Mouse (Mus musculus) forebrain, embryonic 13.5 days (tissue): ENCODE results near the gene Spred1. TPM values are rescaled to one million over a fixed set of nuclear protein-coding genes. Genes with fewer than 3 reads are reported as not detected.

Experiments used
- ATAC-seq: fragments of 200-750 bp; cut with Nextera tagmentation; 2 replicates; pipeline ENCODE4 v1.8.0; 2017
- H3K27ac ChIP-seq: fragments of 300-500 bp; sonication (generic); 2 replicates; pipeline ENCODE4 v1.5.1; 2015; ENCODE audit warnings: inconsistent platforms, mild to moderate bottlenecking, moderate library complexity
- H3K27me3 ChIP-seq: fragments of 300-500 bp; sonication (generic); 2 replicates; pipeline ENCODE4 v1.6.1; 2015; ENCODE audit warnings: mild to moderate bottlenecking, inconsistent platforms
- H3K36me3 ChIP-seq: fragments of 300-500 bp; sonication (generic); 2 replicates; pipeline ENCODE4 v1.6.1; 2015; ENCODE audit warnings: mild to moderate bottlenecking, inconsistent platforms; ENCODE audit not compliant: poor library complexity, severe bottlenecking
- H3K4me1 ChIP-seq: fragments of 300-500 bp; sonication (generic); 2 replicates; pipeline ENCODE4 v1.6.1; 2015; ENCODE audit warnings: inconsistent platforms
- H3K4me2 ChIP-seq: fragments of 300-500 bp; sonication (generic); 2 replicates; pipeline ENCODE4 v1.6.1; 2015; ENCODE audit warnings: inconsistent platforms, mild to moderate bottlenecking, moderate library complexity
- H3K4me3 ChIP-seq: fragments of 300-500 bp; sonication (generic); 2 replicates; pipeline ENCODE4 v1.5.1; 2015; ENCODE audit warnings: mild to moderate bottlenecking, inconsistent platforms
- H3K9ac ChIP-seq: fragments of 300-500 bp; sonication (generic); 2 replicates; pipeline ENCODE4 v1.6.1; 2015; ENCODE audit warnings: mild to moderate bottlenecking, inconsistent platforms
- H3K9me3 ChIP-seq: fragments of 300-500 bp; sonication (generic); replicated peaks from 2 replicates; pipeline ENCODE4 v1.6.1; 2016; ENCODE audit warnings: inconsistent platforms
- WGBS: fragments of 180-500 bp; shearing (Covaris S2); methylation state at CpG from one replicate; pipeline ENCODE4 v1.1.7; 2015; 5-methylcytosine and 5-hydroxymethylcytosine counted together
- polyA plus RNA-seq: library from polyadenylated mRNA; unstranded; fragments of >200 nt; fragmentation: Nextera tagmentation; extraction: Ambion mirVana; gene quantifications from 2 replicates; pipeline ENCODE4 v1.2.1, GENCODE M21; 2015

Gene Spred1
- polyA plus RNA-seq, 1 experiment from 2014 or later: 7.7 TPM

DNA sequence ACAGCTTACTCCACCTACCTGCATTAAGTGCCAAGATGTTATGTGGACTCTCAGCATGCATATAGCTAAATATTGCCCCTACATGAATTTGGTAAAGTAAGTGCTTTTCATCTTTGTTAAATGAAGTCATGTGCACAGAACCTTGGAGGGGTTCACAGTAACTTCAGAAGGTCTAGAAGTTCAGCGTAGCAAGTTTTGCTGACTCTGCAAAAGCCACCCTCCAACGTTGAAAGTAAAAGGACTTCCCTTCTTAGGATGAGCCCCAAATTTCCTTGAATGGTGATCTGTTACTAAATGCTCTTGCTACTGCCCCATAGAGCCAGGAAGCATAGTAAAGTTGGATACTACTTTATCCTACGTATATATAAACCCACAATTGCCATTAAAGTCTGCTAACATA, 25.4 kb downstream of the Spred1 start:
- H3K27ac ChIP-seq: no peak overlapping the region
- WGBS: 90% methylated on average over 3 of the region's 3 CpGs
- H3K9ac ChIP-seq: no peak overlapping the region
- H3K36me3 ChIP-seq: no peaks in the 10 kb centered on the region
- no peak overlapping the region for H3K4me2 ChIP-seq
- H3K4me1 ChIP-seq: peaks cover 3% of the 10 kb centered on the region
- H3K27me3 ChIP-seq: no peaks in the 10 kb centered on the region
- H3K4me3 ChIP-seq: no peak overlapping the region
- no peak for ATAC-seq
- no peaks in the 10 kb centered on the region for H3K9me3 ChIP-seq

DNA sequence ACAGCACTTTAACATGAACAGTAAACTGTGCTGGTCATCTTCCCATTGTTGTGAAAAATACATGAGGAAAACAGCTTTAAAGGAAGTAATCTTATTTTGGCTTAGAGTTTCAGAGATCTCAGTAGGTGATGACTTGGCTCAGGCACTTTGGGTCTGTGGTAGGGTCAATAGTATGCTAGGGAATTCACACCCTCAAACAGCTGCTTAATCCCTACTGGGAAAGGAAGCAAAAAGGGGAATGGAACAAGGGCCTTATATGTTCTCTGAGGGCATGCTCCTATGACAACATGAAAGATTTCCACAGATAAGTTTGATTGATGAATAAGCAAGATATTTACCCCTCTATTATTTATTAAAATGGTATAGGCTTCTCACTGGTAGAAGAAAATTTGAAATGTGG, 31.0 kb downstream of the Spred1 start:
- no peaks in the 10 kb centered on the region for H3K9me3 ChIP-seq
- no peak for ATAC-seq

DNA sequence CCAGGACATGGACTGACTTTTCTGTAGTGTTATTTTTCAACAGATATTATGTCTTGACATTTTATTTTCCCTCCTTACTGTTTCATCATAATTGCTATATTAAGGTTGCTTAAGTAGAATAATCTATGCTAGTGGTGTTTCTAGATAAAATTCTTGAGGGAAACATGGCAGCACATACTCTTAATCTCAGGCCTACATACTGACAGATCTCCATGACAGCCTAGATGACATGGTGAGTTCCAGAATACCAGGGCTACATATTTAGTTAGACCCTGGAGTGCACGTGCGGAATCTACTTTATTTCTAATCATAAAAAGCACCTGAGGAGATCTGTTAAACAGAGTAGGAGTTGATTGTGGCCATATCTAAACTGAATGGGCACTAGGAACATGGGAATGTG, 47.2 kb downstream of the Spred1 start:
- 93% methylated on average over 2 of the region's 2 CpGs for WGBS
- no peak overlapping the region for H3K27ac ChIP-seq
- no peak for ATAC-seq

More for the DNA sequence above, 31.0 kb downstream of the Spred1 start:
- H3K9ac ChIP-seq: no peak overlapping the region
- H3K27ac ChIP-seq: no peak overlapping the region
- H3K4me1 ChIP-seq: no peaks in the 10 kb centered on the region
- no peaks in the 10 kb centered on the region for H3K27me3 ChIP-seq
- 0 out of 2 replicates have a peak, but pooled peaks cover 4% of the 10 kb centered on the region for H3K36me3 ChIP-seq
- no peak overlapping the region for H3K4me3 ChIP-seq
- no peak overlapping the region for H3K4me2 ChIP-seq

DNA sequence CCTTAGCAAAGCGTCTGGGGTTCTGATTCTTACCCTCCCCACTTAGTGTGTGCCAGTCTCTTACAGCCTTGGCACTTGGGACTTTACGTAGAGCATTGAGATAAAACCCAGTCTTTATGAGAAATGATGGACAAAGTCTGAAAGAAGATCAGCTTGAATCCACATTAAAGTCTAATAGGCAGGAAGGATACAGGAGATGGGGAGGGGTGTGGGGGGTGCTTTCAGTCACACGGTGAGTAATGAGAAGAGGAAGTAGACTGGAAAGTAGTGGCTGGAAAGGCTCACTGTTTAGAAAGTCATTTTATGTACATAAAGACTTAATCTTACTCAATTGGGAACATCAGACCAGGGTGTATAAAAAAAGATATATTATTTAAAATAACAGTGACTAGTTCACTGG, 47.9 kb downstream of the Spred1 start:
- WGBS: 73% methylated on average over 3 of the region's 3 CpGs
- H3K4me2 ChIP-seq: no peak overlapping the region
- no peaks in the 10 kb centered on the region for H3K27me3 ChIP-seq
- no peak for ATAC-seq
- H3K9me3 ChIP-seq: no peaks in the 10 kb centered on the region
- peaks cover 11% of the 10 kb centered on the region for H3K36me3 ChIP-seq
- no peak overlapping the region for H3K9ac ChIP-seq
- no peaks in the 10 kb centered on the region for H3K4me1 ChIP-seq
- no peak overlapping the region for H3K27ac ChIP-seq
- no peak overlapping the region for H3K4me3 ChIP-seq

More for the DNA sequence above, 47.2 kb downstream of the Spred1 start:
- no peaks in the 10 kb centered on the region for H3K4me1 ChIP-seq
- H3K27me3 ChIP-seq: no peaks in the 10 kb centered on the region
- no peak overlapping the region for H3K9ac ChIP-seq
- H3K9me3 ChIP-seq: no peaks in the 10 kb centered on the region
- H3K4me2 ChIP-seq: no peak overlapping the region
- no peak overlapping the region for H3K4me3 ChIP-seq
- peaks cover 11% of the 10 kb centered on the region for H3K36me3 ChIP-seq

DNA sequence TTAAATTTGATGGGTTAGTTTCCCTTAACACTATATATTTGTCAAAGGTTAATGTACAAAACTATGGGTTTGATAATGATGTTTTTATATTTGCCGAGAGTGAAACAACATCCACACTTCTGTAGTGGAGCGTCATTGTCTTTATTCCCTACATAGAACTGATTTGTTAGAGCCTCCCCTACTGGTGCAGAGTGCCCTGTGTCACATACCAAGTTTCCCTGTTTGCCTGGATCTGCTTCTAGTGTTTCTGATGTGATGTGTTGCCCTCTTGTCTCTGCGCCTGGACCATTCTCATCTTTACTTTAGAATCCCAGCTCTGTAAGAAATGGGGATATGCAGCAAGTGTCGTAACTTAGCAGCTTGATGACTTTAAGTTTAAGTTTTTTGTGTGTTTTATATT, 51.8 kb downstream of the Spred1 start:
- H3K27me3 ChIP-seq: no peaks in the 10 kb centered on the region
- 86% methylated on average over 4 of the region's 4 CpGs for WGBS
- peaks cover 3% of the 10 kb centered on the region; the same call in 1 of the 2 replicates for H3K4me1 ChIP-seq
- no peak overlapping the region for H3K9ac ChIP-seq
- H3K36me3 ChIP-seq: peaks cover 34% of the 10 kb centered on the region
- no peaks in the 10 kb centered on the region for H3K9me3 ChIP-seq
- H3K4me2 ChIP-seq: no peak overlapping the region
- no peak for ATAC-seq
- H3K4me3 ChIP-seq: no peak overlapping the region
- H3K27ac ChIP-seq: no peak overlapping the region

- 94% methylated on average over 4 of the region's 4 CpGs for WGBS
- H3K27ac ChIP-seq: no peak overlapping the region
- H3K9ac ChIP-seq: no peak overlapping the region
- no peak for ATAC-seq
- no peak overlapping the region for H3K4me3 ChIP-seq
- H3K4me2 ChIP-seq: no peak overlapping the region
- no peaks in the 10 kb centered on the region for H3K27me3 ChIP-seq
- H3K4me1 ChIP-seq: peaks cover 3% of the 10 kb centered on the region; the same call in 1 of the 2 replicates
- H3K36me3 ChIP-seq: peaks cover 34% of the 10 kb centered on the region
- H3K9me3 ChIP-seq: no peaks in the 10 kb centered on the region
Measured at GRCm38 (mm10) chr2:117176066-117176465, 54.9 kb downstream of the Spred1 start.

GRCm38 (mm10) chr2:117176937-117177336, 55.8 kb downstream of the Spred1 start:
- Histone ChIP-seq H3K9ac (no peak overlapping the region), H3K27me3 (no peaks in the 10 kb centered on the region), H3K4me1 (peaks cover 3% of the 10 kb centered on the region; the same call in 1 of the 2 replicates), H3K4me2 (no peak overlapping the region), H3K27ac (no peak overlapping the region), H3K4me3 (no peak overlapping the region), H3K9me3 (no peaks in the 10 kb centered on the region), H3K36me3 (peaks cover 31% of the 10 kb centered on the region)
- no peak for ATAC-seq
- 49% methylated on average over 4 of the region's 4 CpGs for WGBS

- WGBS: 33% methylated on average over 7 of the region's 7 CpGs
- no peak overlapping the region for H3K4me2 ChIP-seq
- H3K36me3 ChIP-seq: peaks cover 46% of the 10 kb centered on the region
- no peaks in the 10 kb centered on the region for H3K9me3 ChIP-seq
- ATAC-seq: peak; percentile 93
- H3K27ac ChIP-seq: no peak overlapping the region
- no peak overlapping the region for H3K4me3 ChIP-seq
- H3K9ac ChIP-seq: no peak overlapping the region
- peaks cover 3% of the 10 kb centered on the region; the same call in 1 of the 2 replicates for H3K4me1 ChIP-seq
- no peaks in the 10 kb centered on the region for H3K27me3 ChIP-seq
Measured at GRCm38 (mm10) chr2:117180250-117180885, 59.2 kb downstream of the Spred1 start.

GRCm38 (mm10) chr2:117185587-117185986, 64.4 kb downstream of the Spred1 start:
- Histone ChIP-seq H3K4me2 (no peak overlapping the region), H3K27me3 (no peaks in the 10 kb centered on the region), H3K27ac (no peak overlapping the region), H3K4me3 (no peak overlapping the region), H3K36me3 (peaks cover 34% of the 10 kb centered on the region), H3K9ac (no peak overlapping the region), H3K9me3 (no peaks in the 10 kb centered on the region), H3K4me1 (no peaks in the 10 kb centered on the region)
- 62% methylated on average over 4 of the region's 4 CpGs for WGBS
- ATAC-seq: no peak

DNA sequence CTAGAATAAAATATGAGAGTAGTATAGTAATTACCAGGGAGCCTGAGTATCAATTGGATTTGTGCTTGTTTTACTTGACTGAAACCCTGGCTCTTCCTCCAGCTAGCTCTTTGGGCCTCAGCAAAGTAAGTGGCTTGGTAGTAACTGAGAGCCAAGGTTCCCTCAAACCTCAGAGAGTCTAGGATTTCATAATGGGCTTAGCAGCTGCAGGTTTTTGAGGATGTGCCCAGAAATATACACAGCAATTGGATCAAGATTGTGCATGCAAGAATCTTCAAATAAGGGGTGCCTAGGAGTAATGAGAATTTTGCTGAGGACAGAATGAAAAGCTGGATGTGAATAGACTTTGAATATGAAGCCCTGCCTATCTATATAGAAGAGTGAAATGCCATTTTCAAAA, 69.7 kb downstream of the Spred1 start:
- H3K27me3 ChIP-seq: no peaks in the 10 kb centered on the region
- H3K9me3 ChIP-seq: no peaks in the 10 kb centered on the region
- peaks cover 9% of the 10 kb centered on the region for H3K36me3 ChIP-seq
- no peak overlapping the region for H3K4me3 ChIP-seq
- H3K27ac ChIP-seq: no peak overlapping the region
- no peak overlapping the region for H3K4me2 ChIP-seq
- ATAC-seq: no peak
- H3K9ac ChIP-seq: no peak overlapping the region
- no peaks in the 10 kb centered on the region for H3K4me1 ChIP-seq

GRCm38 (mm10) chr2:117194309-117194708, 73.1 kb downstream of the Spred1 start:
- Histone ChIP-seq H3K4me2 (no peak overlapping the region), H3K9ac (no peak overlapping the region), H3K36me3 (no peaks in the 10 kb centered on the region), H3K27ac (no peak overlapping the region), H3K27me3 (no peaks in the 10 kb centered on the region), H3K4me3 (no peak overlapping the region), H3K4me1 (no peaks in the 10 kb centered on the region), H3K9me3 (no peaks in the 10 kb centered on the region)
- ATAC-seq: no peak

DNA sequence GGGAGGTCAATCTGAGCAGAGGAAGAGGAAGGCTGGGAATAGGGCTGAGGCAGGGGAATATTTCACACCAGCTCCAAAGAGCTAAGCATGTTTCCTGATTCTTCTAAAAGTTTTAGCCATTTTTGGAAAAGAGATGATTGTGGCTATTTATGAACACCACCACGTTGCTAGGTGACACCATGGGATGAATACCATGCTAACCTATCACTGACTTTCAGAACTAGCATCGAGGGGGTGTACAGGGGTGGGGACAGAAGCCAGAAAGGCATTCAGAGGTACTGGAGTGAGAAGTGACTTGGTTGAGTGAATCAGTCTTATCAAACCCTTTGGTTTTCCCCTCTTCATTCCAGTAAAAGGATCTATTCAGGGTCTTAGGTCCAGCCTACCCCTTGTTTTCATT, 74.0 kb downstream of the Spred1 start:
- no peaks in the 10 kb centered on the region for H3K27me3 ChIP-seq
- WGBS: 35% methylated on average over 2 of the region's 2 CpGs
- no peak overlapping the region for H3K4me2 ChIP-seq
- no peaks in the 10 kb centered on the region for H3K4me1 ChIP-seq
- no peak overlapping the region for H3K4me3 ChIP-seq
- ATAC-seq: no peak
- H3K9ac ChIP-seq: no peak overlapping the region
- no peaks in the 10 kb centered on the region for H3K36me3 ChIP-seq
- H3K27ac ChIP-seq: no peak overlapping the region
- H3K9me3 ChIP-seq: no peaks in the 10 kb centered on the region

DNA sequence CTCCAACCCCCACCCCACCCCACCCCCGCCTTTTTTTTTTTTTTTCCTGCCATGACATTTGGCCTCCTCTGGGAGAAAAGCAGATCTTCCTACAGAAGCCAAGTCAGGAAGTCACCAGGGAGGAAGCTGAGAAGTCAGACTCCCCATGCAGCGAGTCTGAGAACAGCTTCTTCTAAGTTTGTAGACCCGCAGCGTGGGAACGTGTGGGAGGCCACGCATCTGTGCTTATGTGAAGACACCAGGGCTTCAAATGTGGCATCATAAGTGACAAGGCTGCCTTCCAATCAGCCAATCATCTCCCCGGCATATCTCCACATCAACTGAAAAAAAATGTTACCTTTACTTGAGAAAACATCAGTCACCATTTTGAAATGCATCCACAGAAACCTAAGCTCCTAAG, 74.4 kb downstream of the Spred1 start:
- no peak for ATAC-seq
- no peak overlapping the region for H3K27ac ChIP-seq
- H3K9me3 ChIP-seq: no peaks in the 10 kb centered on the region
- no peaks in the 10 kb centered on the region for H3K36me3 ChIP-seq
- no peaks in the 10 kb centered on the region for H3K27me3 ChIP-seq
- no peak overlapping the region for H3K9ac ChIP-seq
- 78% methylated on average over 6 of the region's 7 CpGs for WGBS
- H3K4me2 ChIP-seq: no peak overlapping the region
- H3K4me1 ChIP-seq: peaks cover 4% of the 10 kb centered on the region; the same call in 1 of the 2 replicates
- no peak overlapping the region for H3K4me3 ChIP-seq
